Mouse (Mus musculus) CD4-positive, CD25-positive, alpha-beta regulatory T cell, adult 4 months (primary cell): ENCODE data around the gene Insig2. TPM values are rescaled to one million over a fixed set of nuclear protein-coding genes. Genes with fewer than 3 reads are reported as not detected.

Experiments
- ATAC-seq: one replicate; pipeline ENCODE4 v1.8.0; 2017
- polyA plus RNA-seq, 2 experiments: library from polyadenylated mRNA; unstranded; fragments of 100-300 nt; shearing (Covaris generic); gene quantifications; one replicate each; pipeline ENCODE4 v1.2.1; 2017

The Insig2 gene
- polyA plus RNA-seq = 10 to 100 TPM; 37.0 to 58.8 TPM

GRCm38 (mm10) chr1:121332485-121332884 lies at the start of gene Insig2:
Insig2 (minus strand) TSS chr1:121332589.
- ATAC-seq = no peak

- no peak for ATAC-seq
Observed at GRCm38 (mm10) chr1:121381562-121381961, 49.2 kb upstream of the Insig2 start.

GRCm38 (mm10) chr1:121380033-121380432 lies 47.6 kb upstream of the Insig2 start:
- no peak for ATAC-seq

DNA sequence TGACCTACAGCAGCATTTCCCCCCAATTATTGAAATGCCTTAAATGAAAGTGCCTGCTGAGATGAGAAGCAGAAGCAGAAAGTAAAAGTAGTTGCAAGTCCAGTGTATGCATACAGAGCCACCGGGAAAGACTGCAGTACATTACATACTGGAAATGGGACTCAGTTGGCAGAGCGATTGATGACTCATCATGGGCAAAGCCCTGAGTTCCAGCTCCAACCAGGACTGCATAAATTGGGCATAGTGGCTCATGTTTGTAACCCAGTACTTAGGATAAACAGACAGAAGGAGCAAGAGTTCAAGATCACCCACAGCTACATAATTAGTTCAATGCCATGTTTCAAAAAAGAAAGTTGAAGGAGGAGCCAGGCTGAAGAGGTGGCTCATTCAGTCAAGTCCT lies 45.5 kb upstream of the Insig2 start:
- ATAC-seq = no peak

- ATAC-seq = no peak
Observed at GRCm38 (mm10) chr1:121377410-121377809, 45.0 kb upstream of the Insig2 start.

- no peak for ATAC-seq
Observed at GRCm38 (mm10) chr1:121373631-121374030, 41.2 kb upstream of the Insig2 start.

DNA sequence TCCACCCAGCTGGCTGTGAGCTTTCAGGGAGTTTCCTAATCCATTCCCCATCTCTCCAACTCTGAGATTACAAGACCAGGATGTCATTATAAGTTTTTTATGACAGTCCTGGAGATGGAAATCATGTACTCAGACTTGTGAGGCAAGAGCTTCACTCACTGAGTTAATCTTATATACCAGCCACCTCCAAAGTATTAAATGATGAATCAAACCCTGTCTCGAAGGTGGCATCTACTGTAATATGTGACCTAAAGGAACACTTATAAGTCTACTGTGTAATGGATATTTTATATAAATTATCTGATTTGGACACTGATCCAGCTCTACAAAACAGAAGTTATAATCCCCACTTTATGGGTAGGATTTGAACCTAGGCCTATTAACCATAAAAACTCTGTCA lies 40.3 kb upstream of the Insig2 start:
- ATAC-seq = no peak

DNA sequence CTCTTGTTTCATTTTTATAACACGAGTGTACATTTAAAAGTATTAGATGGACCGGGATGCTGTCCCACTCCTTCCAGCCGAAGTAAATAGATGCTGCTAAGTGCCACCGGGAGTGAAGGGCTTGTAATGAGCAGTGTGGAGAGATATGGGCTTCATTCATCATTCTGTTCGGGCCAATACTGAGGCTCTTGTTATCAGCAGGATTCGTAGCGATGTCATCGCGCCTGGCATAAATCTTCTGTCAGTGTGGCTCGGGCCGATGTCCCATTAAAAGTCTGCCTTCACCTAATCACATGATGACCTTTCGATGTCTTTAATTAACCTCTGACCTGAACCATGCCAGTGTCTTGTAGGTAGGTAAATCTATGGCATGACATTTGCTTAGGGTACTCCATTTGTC lies 39.1 kb upstream of the Insig2 start:
- ATAC-seq = no peak

GRCm38 (mm10) chr1:121367257-121367656 lies 34.9 kb upstream of the Insig2 start:
- ATAC-seq = no peak

GRCm38 (mm10) chr1:121360561-121360960 lies 28.2 kb upstream of the Insig2 start:
- ATAC-seq = no peak

DNA sequence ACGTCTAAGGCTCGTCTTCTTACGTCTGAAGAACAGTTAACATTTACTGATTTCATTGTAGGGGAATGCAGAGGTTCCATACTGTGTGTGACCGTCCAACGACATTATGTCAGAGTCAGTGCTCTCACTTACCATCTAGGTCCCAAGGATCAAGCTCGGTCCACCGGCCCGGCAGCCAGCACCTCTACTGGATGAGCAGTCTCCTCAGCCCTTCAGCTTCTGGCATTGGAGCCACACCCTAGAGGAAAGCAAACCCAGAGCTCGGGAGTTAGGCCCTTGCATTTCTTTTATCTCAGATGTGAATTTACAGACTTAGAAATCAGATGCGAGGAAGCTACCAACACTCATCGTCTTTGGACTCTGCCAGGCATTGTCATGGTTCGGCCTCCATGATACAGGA lies 27.3 kb upstream of the Insig2 start:
- no peak for ATAC-seq

GRCm38 (mm10) chr1:121353779-121354178 lies 21.4 kb upstream of the Insig2 start:
- no peak for ATAC-seq

DNA sequence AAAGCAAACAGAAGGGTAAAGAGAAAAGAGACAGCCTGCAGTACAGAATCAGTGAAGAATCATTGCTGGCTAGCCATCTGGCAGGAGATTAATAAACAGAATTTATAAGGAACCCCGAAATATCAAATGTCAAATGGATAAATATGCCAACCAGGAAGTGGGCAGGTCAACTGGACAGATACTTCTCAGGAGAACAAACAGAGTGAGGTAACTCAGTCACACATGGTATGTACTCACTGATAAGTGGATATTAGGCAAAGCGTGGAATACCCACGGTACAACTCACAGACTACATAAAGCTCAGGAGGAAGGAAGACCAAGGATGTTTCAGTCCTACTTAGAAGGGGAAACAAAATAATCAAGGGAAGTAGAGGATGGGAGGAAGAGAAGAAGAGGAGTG lies 18.6 kb upstream of the Insig2 start:
- no peak for ATAC-seq

DNA sequence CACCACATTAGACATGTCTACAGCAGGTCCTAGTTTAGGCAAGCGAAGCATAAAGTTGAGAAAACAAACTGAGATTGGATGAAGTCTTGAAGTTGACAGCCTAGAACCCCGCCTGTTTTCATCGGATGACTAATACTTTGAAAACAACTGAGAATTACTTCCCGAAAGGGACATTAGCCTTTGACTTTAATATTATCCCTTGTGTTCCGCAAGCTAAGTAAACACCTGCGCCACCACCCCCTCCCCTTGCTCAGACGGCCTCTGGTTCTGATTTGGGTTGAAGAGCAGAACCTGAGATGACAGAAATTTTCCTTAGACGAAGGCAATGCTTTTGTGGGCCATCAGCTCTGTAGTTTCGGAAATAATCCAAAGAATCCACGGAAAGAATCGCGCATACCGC lies 18.2 kb upstream of the Insig2 start:
- ATAC-seq = no peak

DNA sequence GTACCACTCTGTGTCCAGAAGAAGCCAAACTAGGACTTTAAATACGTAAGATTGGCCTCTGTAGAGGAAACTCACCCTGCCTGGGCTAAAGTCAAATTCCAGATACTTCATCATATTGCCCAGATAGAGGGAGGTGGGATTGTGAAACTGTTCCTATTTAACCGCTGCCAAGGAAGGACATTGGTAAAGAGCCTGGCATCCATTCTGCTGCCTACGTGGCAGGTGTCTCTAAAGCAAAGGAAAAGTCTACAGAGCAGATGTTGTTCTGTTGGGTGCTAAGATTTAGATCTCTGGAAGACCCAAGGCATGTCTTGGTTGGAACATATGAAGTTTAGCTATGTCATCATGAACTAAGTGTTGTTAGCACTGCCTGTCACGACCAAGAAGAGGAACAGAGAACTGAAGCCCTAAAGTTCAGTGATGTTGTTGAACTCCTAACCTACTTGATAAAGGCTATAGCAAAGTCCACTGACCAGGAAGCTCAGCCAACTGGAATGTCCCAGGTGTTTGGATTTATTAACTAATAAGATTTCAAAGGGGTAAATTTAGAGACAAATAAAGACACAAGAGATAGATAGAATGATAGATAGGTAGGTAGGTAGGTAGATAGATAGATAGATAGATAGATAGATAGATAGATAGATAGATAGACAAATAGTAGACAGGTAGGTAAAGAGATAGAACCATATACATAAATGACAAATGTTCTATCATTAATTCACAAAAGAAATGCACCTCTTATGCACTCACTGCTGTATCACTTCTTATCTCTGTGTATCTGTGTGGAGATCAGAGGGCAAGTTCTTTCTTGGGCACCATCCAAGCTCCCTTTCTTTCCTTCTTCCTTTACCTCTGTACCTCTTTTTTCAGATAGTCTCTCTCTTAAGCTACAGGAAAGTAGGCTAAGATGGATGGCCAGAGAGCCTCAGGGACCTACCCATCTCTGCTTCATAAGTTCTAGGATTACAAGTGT lies 16.8 kb upstream of the Insig2 start:
- ATAC-seq = no peak

GRCm38 (mm10) chr1:121343966-121344365 lies 11.6 kb upstream of the Insig2 start:
- no peak for ATAC-seq

GRCm38 (mm10) chr1:121335789-121336188 lies 3.4 kb upstream of the Insig2 start:
- ATAC-seq = no peak

- no peak for ATAC-seq
Observed at GRCm38 (mm10) chr1:121333986-121334703, 1.8 kb upstream of the Insig2 start.

- no peak for ATAC-seq
Observed at GRCm38 (mm10) chr1:121330621-121331020, 1.8 kb downstream of the Insig2 start.

GRCm38 (mm10) chr1:121329391-121329790 lies 3.0 kb downstream of the Insig2 start:
- ATAC-seq = no peak

DNA sequence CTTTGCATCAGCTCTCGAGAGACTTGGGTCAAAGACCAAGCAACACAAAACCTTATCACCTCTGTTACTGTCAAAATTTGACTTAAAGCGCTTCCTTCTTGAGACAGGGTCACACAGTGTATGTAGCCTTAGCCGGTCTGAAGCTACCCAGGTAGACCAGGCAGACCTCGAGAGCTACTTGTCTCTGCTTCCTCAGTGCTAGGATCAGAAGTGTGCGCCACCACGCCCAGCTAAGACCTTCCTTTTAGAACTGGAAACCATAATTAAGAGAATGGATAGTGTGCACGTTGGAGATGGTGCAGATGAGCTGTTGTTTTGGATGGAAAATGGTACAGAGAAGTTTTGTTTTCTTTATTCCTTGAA lies 4.2 kb downstream of the Insig2 start:
- ATAC-seq = peak; percentile 38

GRCm38 (mm10) chr1:121327344-121328192 lies 4.8 kb downstream of the Insig2 start:
- ATAC-seq = peak; percentile 90
